Mouse (Mus musculus) stomach, postnatal 0 days (tissue): ENCODE measurements around the gene Megf11. TPM values are rescaled to one million over a fixed set of nuclear protein-coding genes. Genes with fewer than 3 reads are reported as not detected.

Experiments used
- ATAC-seq: fragments of 200-750 bp; cut with Nextera tagmentation; 2 replicates; pipeline ENCODE4 v1.8.0; 2017; ENCODE audit not compliant: low FRiP score, low TSS enrichment
- DNase-seq: peaks from one replicate; pipeline ENCODE4 v3.0.0-alpha.2; 2016; ENCODE audit warnings: low spot score
- H3K27ac ChIP-seq: fragments of 300-500 bp; sonication (generic); replicated peaks from 2 replicates; pipeline ENCODE4 v1.5.1; 2014; ENCODE audit warnings: mild to moderate bottlenecking, control low read depth
- H3K27me3 ChIP-seq: fragments of 300-500 bp; sonication (generic); 2 replicates; pipeline ENCODE4 v1.6.1; 2014; ENCODE audit warnings: low read length; ENCODE audit not compliant: control insufficient read depth, insufficient read depth
- H3K36me3 ChIP-seq: fragments of 300-500 bp; sonication (generic); 2 replicates; pipeline ENCODE4 v1.6.1; 2014; ENCODE audit warnings: low read length, mixed read lengths; ENCODE audit not compliant: control insufficient read depth, insufficient read depth
- H3K4me1 ChIP-seq: fragments of 300-500 bp; sonication (generic); replicated peaks from 2 replicates; pipeline ENCODE4 v1.6.1; 2014; ENCODE audit warnings: antibody characterized with exemption; ENCODE audit not compliant: control insufficient read depth, insufficient read depth
- H3K4me2 ChIP-seq: fragments of 300-500 bp; sonication (generic); replicated peaks from 2 replicates; pipeline ENCODE4 v1.6.1; 2014; ENCODE audit warnings: low read depth, mild to moderate bottlenecking, control low read depth, moderate library complexity
- H3K4me3 ChIP-seq: fragments of 300-500 bp; sonication (generic); 2 replicates; pipeline ENCODE4 v1.5.1; 2014; ENCODE audit warnings: low read depth, low read length, control low read depth
- H3K9ac ChIP-seq: fragments of 300-500 bp; sonication (generic); 2 replicates; pipeline ENCODE4 v1.6.1; 2014; ENCODE audit warnings: mild to moderate bottlenecking, low read length, control low read depth, mixed read lengths
- H3K9me3 ChIP-seq: fragments of 300-500 bp; sonication (generic); 2 replicates; pipeline ENCODE4 v1.6.1; 2016; ENCODE audit warnings: low read length; ENCODE audit not compliant: control insufficient read depth
- CTCF ChIP-seq: IDR thresholded peaks from 2 replicates; pipeline ENCODE4 v1.5.1; 2016; ENCODE audit warnings: antibody characterized with exemption, low read depth, mild to moderate bottlenecking, moderate library complexity
- EP300 ChIP-seq: optimal IDR thresholded peaks from 2 replicates; pipeline ENCODE3; 2016; ENCODE audit warnings: antibody characterized with exemption
- WGBS: fragments of 180-500 bp; shearing (Covaris S2); extraction: QIAGEN DNeasy Blood & Tissue Kit; methylation state at CpG from one replicate; pipeline ENCODE4 v1.1.7; 2014; 5-methylcytosine and 5-hydroxymethylcytosine counted together
- polyA plus RNA-seq: library from polyadenylated mRNA; unstranded; fragments of >200 nt; fragmentation: Nextera tagmentation; extraction: Ambion mirVana; gene quantifications from 2 replicates; pipeline ENCODE4 v1.2.1, GENCODE M21; 2015

Megf11 gene
- polyA plus RNA-seq, 1 experiment from 2014 or later = 0.46 TPM

DNA sequence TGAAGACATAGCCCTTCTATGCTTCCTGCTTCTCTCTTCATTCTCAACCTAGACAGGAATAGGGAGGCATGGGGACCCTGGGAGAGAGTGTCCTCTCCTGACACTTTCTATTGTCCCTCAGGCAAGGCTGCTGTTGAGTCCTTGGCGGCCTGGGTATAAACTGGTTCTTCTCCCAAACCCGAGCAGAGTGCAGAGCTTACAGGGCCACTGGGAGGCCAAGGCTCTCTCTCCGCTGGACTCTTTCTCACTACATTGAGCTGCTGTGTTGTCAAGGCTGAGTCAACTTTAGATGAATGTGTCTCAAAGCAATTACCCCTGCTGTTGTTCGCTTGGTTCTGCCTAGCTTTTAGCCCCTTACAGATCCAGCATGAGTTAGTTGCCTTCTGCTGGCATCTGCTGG is 168.0 kb downstream of the Megf11 start:
- no peak for ATAC-seq
- 74% methylated on average over 4 of the region's 4 CpGs for WGBS
- H3K4me2 ChIP-seq = no peak overlapping the region
- no peak overlapping the region for H3K27ac ChIP-seq
- H3K36me3 ChIP-seq = no peaks in the 10 kb centered on the region
- H3K4me1 ChIP-seq = no peaks in the 10 kb centered on the region
- DNase-seq = no peak
- no peak overlapping the region for H3K4me3 ChIP-seq
- no peak for TF ChIP-seq EP300
- TF ChIP-seq CTCF = no peak
- no peaks in the 10 kb centered on the region for H3K9me3 ChIP-seq
- no peaks in the 10 kb centered on the region for H3K27me3 ChIP-seq
- H3K9ac ChIP-seq = no peak overlapping the region

DNA sequence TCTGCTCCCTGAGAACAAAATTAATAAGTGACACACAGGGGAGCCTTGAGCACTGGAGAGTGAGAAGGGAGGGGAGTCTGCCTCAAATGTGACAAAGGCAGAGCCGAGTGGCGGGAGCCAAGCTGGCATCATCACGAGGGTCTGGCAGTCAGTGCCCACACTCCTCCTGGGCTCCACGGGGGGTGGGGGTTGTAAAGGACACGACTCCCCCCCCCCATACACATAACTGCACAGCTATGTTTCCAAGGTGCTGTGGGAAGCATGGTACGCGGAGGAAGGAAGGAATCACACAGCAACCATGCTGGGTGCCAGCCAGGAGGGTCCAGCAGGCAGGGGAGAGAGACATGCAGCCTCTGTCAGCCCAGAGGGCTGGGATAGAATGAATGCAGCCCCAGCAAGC is 170.2 kb downstream of the Megf11 start:
- no peak overlapping the region for H3K4me2 ChIP-seq
- DNase-seq (no peak), ATAC-seq (no peak)
- no peak overlapping the region for H3K4me3 ChIP-seq
- no peaks in the 10 kb centered on the region for H3K9me3 ChIP-seq
- H3K36me3 ChIP-seq = no peaks in the 10 kb centered on the region
- no peaks in the 10 kb centered on the region for H3K27me3 ChIP-seq
- H3K4me1 ChIP-seq = no peaks in the 10 kb centered on the region
- TF ChIP-seq EP300 = no peak
- no peak for TF ChIP-seq CTCF
- 69% methylated on average over 7 of the region's 7 CpGs for WGBS
- H3K9ac ChIP-seq = no peak overlapping the region
- no peak overlapping the region for H3K27ac ChIP-seq

DNA sequence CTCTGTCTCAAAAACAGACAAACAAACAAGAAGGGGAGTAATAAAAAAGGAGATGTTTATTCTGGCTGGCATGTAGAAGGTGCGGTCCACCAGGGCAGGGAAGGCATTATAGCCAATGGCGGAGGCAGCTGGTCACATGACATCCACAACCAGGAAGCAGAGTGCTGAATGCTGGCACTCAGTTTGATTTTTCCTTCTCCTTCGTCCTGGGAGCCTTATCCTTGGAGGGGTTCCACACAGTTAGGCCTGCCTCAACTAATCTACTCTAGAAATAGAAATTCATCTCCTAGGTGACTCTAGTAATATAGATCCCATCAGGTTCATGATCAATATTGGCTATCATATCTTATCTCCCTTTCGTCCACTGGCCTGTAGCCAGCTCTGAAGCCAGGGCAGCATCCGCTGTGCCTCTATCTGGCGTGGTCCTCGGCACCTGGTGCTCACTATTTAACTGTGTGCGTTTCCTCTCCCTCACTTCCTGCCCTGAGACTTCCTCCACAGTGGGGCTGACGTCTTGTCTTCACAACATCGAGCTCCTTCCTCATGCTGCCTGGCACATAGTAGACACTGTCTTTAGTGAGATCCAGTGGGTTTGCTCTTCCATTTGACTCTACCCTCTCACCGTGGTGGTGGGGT is 171.8 kb downstream of the Megf11 start:
- ATAC-seq (no peak), DNase-seq (no peak)
- 75% methylated on average over 11 of the region's 11 CpGs for WGBS
- Histone ChIP-seq H3K36me3 (no peaks in the 10 kb centered on the region), H3K27me3 (no peaks in the 10 kb centered on the region), H3K27ac (no peak overlapping the region), H3K9ac (no peak overlapping the region), H3K4me2 (no peak overlapping the region), H3K4me1 (no peaks in the 10 kb centered on the region), H3K4me3 (no peak overlapping the region), H3K9me3 (no peaks in the 10 kb centered on the region)
- TF ChIP-seq EP300 (no peak), CTCF (no peak)

GRCm38 (mm10) chr9:64557846-64558530 is 172.6 kb downstream of the Megf11 start:
- H3K4me1 ChIP-seq = no peaks in the 10 kb centered on the region
- 0 out of 2 replicates have a peak, but pooled peaks cover under 1% of the 10 kb centered on the region for H3K9me3 ChIP-seq
- no peak overlapping the region for H3K4me3 ChIP-seq
- no peak overlapping the region for H3K9ac ChIP-seq
- no peaks in the 10 kb centered on the region for H3K36me3 ChIP-seq
- 91% methylated on average over 7 of the region's 7 CpGs for WGBS
- TF ChIP-seq EP300 (no peak), CTCF (no peak)
- H3K4me2 ChIP-seq = no peak overlapping the region
- DNase-seq (no peak), ATAC-seq (no peak)
- H3K27ac ChIP-seq = no peak overlapping the region
- no peaks in the 10 kb centered on the region for H3K27me3 ChIP-seq

- no peak for TF ChIP-seq CTCF
- TF ChIP-seq EP300 = no peak
- 53% methylated on average over 5 of the region's 5 CpGs for WGBS
- no peaks in the 10 kb centered on the region for H3K36me3 ChIP-seq
These were observed 178.9 kb downstream of the Megf11 start for GRCm38 (mm10) chr9:64564315-64564767.

GRCm38 (mm10) chr9:64565915-64566314 is 180.5 kb downstream of the Megf11 start:
- TF ChIP-seq EP300 = no peak
- no peak for TF ChIP-seq CTCF
- Histone ChIP-seq H3K4me1 (no peaks in the 10 kb centered on the region), H3K36me3 (no peaks in the 10 kb centered on the region), H3K9ac (no peak overlapping the region), H3K4me2 (no peak overlapping the region), H3K9me3 (0 out of 2 replicates have a peak, but pooled peaks cover 5% of the 10 kb centered on the region), H3K4me3 (no peak overlapping the region), H3K27me3 (no peaks in the 10 kb centered on the region), H3K27ac (no peak overlapping the region)
- DNase-seq (no peak), ATAC-seq (no peak)

More at GRCm38 (mm10) chr9:64564315-64564767, 178.9 kb downstream of the Megf11 start:
- Histone ChIP-seq H3K27ac (no peak overlapping the region), H3K4me1 (no peaks in the 10 kb centered on the region), H3K4me2 (no peak overlapping the region), H3K9ac (no peak overlapping the region), H3K9me3 (0 out of 2 replicates have a peak, but pooled peaks cover 5% of the 10 kb centered on the region), H3K27me3 (no peaks in the 10 kb centered on the region), H3K4me3 (no peak overlapping the region)
- ATAC-seq (no peak), DNase-seq (no peak)
